Mouse (Mus musculus): ENCODE results near the gene Rtn1.
"Not testable (repeated sequence)": the region's sequence is repeated elsewhere in the genome, so short reads cannot be mapped to it uniquely, and the experiment has no call there.

The Rtn1 gene

GRCm38 (mm10) chr12:72324210-72324871 is 84.5 kb downstream of the Rtn1 start:
- no peak for DNase-seq (ENCODE audit: low spot score)

- DNase-seq (ENCODE audit: low spot score), result no peak
Measured at GRCm38 (mm10) chr12:72323778-72324177, 85.1 kb downstream of the Rtn1 start.

- no peak for DNase-seq (ENCODE audit: low spot score)
Measured at GRCm38 (mm10) chr12:72315732-72316465, 93.0 kb downstream of the Rtn1 start.

GRCm38 (mm10) chr12:72310818-72311217 is 98.0 kb downstream of the Rtn1 start:
- no peak for DNase-seq (ENCODE audit: low spot score)

GRCm38 (mm10) chr12:72308506-72308905 is 100.3 kb downstream of the Rtn1 start:
- DNase-seq (ENCODE audit: low spot score), result no peak

GRCm38 (mm10) chr12:72306281-72306680 is 102.6 kb downstream of the Rtn1 start:
- no peak for DNase-seq (ENCODE audit: low spot score)

- DNase-seq (ENCODE audit: low spot score), result no peak
Measured at GRCm38 (mm10) chr12:72305421-72305820, 103.4 kb downstream of the Rtn1 start.

GRCm38 (mm10) chr12:72304985-72305384 is 103.9 kb downstream of the Rtn1 start:
- DNase-seq (ENCODE audit: low spot score), result no peak

GRCm38 (mm10) chr12:72304347-72304688 is 104.5 kb downstream of the Rtn1 start:
- DNase-seq (ENCODE audit: low spot score), result no peak

- DNase-seq (ENCODE audit: low spot score), result no peak
Measured at GRCm38 (mm10) chr12:72303624-72304346, 105.1 kb downstream of the Rtn1 start.

- no peak for DNase-seq (ENCODE audit: low spot score)
Measured at GRCm38 (mm10) chr12:72301431-72301830, 107.4 kb downstream of the Rtn1 start.

GRCm38 (mm10) chr12:72300971-72301370 is 107.9 kb downstream of the Rtn1 start:
- DNase-seq (ENCODE audit: low spot score), result no peak

- no peak for DNase-seq (ENCODE audit: low spot score)
Measured at GRCm38 (mm10) chr12:72298222-72298621, 110.6 kb downstream of the Rtn1 start.

- no peak for DNase-seq (ENCODE audit: low spot score)
Measured at GRCm38 (mm10) chr12:72296552-72296951, 112.3 kb downstream of the Rtn1 start.

GRCm38 (mm10) chr12:72293185-72293584 is 115.7 kb downstream of the Rtn1 start:
- DNase-seq (ENCODE audit: low spot score), result not testable (repeated sequence)

- DNase-seq (ENCODE audit: low spot score), result no peak
Measured at GRCm38 (mm10) chr12:72292566-72292965, 116.3 kb downstream of the Rtn1 start.

GRCm38 (mm10) chr12:72291266-72291665 is 117.6 kb downstream of the Rtn1 start:
- no peak for DNase-seq (ENCODE audit: low spot score)

- DNase-seq (ENCODE audit: low spot score), result no peak
Measured at GRCm38 (mm10) chr12:72288215-72288614, 120.6 kb downstream of the Rtn1 start.

- no peak for DNase-seq (ENCODE audit: low spot score)
Measured at GRCm38 (mm10) chr12:72287332-72288004, 121.4 kb downstream of the Rtn1 start.

- DNase-seq (ENCODE audit: low spot score), result no peak
Measured at GRCm38 (mm10) chr12:72285366-72286345, 123.2 kb downstream of the Rtn1 start.

GRCm38 (mm10) chr12:72284576-72284975 is 124.3 kb downstream of the Rtn1 start:
- DNase-seq (ENCODE audit: low spot score), result no peak
